Mouse (Mus musculus): ENCODE measurements at regions not wholly inside any gene's neighbourhood (a gene's known extent, or its start where the extent isn't known, plus 50 kb on each side); places are given as distances from the start of the nearest gene placed in this dataset.

- TF ChIP-seq CTCF (IDR thresholded peaks at IDR 0.05; ENCODE audit: control insufficient read depth, insufficient read depth, low read length) (no peak), POLR2A (IDR thresholded peaks at IDR 0.05; ENCODE audit: borderline replicate concordance, control insufficient read depth, low read depth, low read length) (no peak)
These were observed 147.6 kb downstream of the Brms1l start for GRCm38 (mm10) chr12:55983565-55984351.

Data from bone marrow, adult 2 months (tissue).